Mouse (Mus musculus) gonadal fat pad, adult 2 months (tissue): Measurements from ENCODE around the gene Lemd2. TPM values are rescaled to one million over a fixed set of nuclear protein-coding genes. Genes with fewer than 3 reads are reported as not detected.
"Not testable (repeated sequence)": the region's sequence is repeated elsewhere in the genome, so short reads cannot be mapped to it uniquely, and the experiment has no call there.

Experiments
- DNase-seq: peaks from one replicate; pipeline ENCODE4 v3.0.0-alpha.2; 2012; ENCODE audit warnings: low read depth
- polyA plus RNA-seq: library from polyadenylated mRNA; depleted of rRNA; stranded (reverse); fragments of >200 nt; gene quantifications from 2 replicates; pipeline ENCODE4 v1.2.3, GENCODE M21; 2012; rRNA removed

Lemd2 gene
- polyA plus RNA-seq: 63.7 and 68.8 TPM in 2 replicates

GRCm38 (mm10) chr17:27204075-27204909 lies at the start of gene Lemd2:
Gene Lemd2, minus strand, starts transcription at chr17:27204469.
- peak; percentile 27 for DNase-seq

GRCm38 (mm10) chr17:27251150-27251549 lies 46.9 kb upstream of the Lemd2 start:
- DNase-seq: no peak

- no peak for DNase-seq
These were observed 46.2 kb upstream of the Lemd2 start for GRCm38 (mm10) chr17:27250461-27250860.

- no peak for DNase-seq
These were observed 44.8 kb upstream of the Lemd2 start for GRCm38 (mm10) chr17:27249073-27249472.

- no peak for DNase-seq
These were observed 43.6 kb upstream of the Lemd2 start for GRCm38 (mm10) chr17:27247680-27248386.

- no peak for DNase-seq
These were observed 41.6 kb upstream of the Lemd2 start for GRCm38 (mm10) chr17:27245851-27246381.

- DNase-seq: no peak
These were observed 40.6 kb upstream of the Lemd2 start for GRCm38 (mm10) chr17:27244912-27245311.

- no peak for DNase-seq
These were observed 38.2 kb upstream of the Lemd2 start for GRCm38 (mm10) chr17:27242194-27243189.

GRCm38 (mm10) chr17:27240556-27241457 lies 36.5 kb upstream of the Lemd2 start:
- no peak for DNase-seq

GRCm38 (mm10) chr17:27239941-27240340 lies 35.7 kb upstream of the Lemd2 start:
- DNase-seq: no peak

GRCm38 (mm10) chr17:27238637-27239036 lies 34.4 kb upstream of the Lemd2 start:
- DNase-seq: no peak

GRCm38 (mm10) chr17:27237731-27238130 lies 33.5 kb upstream of the Lemd2 start:
- no peak for DNase-seq

- DNase-seq: no peak
These were observed 29.0 kb upstream of the Lemd2 start for GRCm38 (mm10) chr17:27233298-27233697.

- DNase-seq: no peak
These were observed 27.9 kb upstream of the Lemd2 start for GRCm38 (mm10) chr17:27232176-27232575.

- not testable (repeated sequence) for DNase-seq
These were observed 27.3 kb upstream of the Lemd2 start for GRCm38 (mm10) chr17:27231586-27231985.

GRCm38 (mm10) chr17:27231146-27231503 lies 26.9 kb upstream of the Lemd2 start:
- no peak for DNase-seq

- DNase-seq: no peak
These were observed 26.3 kb upstream of the Lemd2 start for GRCm38 (mm10) chr17:27230455-27231145.

- DNase-seq: no peak
These were observed 25.6 kb upstream of the Lemd2 start for GRCm38 (mm10) chr17:27229710-27230454.
